ENCODE assay signal across 8 mouse cellular contexts in the genomic region with DNA sequence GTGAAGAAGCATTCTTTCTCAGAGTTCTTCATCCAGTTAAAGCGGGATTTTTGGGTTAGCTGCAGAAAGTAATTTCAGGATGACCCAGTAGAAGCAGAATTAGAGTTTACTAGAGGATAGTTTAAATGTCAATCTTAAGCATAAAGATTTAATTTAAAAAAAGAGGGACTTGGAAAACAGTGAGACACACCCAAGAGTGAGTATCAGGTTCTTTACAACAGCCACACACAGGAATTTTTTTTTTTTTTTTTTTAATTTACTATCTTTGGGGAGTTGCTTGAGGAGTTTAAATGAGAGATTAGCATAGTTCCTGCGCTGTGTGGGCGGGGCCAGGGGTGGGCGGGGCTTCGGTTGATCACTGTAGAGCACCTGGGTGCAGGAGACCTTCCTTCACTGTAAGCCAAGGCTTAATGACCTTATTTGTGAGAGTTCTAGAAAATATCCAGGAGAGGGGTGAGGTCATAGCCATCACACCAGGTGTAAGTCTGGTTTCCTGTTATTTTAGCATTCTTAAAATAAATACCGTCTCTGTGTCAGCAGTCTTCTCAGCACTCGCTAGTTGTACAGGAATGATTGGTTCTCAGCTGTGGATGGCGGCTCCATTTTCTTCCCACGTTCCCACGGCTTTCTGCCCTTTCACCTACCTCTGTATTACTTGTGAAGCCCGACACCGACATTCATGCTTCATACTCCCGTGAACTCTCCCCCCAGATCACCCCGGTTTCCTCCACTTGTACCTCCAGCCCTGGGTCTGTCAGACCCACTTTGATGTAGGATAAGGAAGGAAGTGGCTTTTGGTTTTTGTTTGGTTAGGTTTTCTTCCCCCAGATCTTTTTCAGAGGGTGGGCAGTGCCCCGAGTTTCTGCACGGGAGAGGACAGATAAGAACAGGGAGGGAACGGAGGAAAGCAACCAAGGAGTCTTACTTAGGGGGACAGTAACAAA. TPM values are rescaled to one million over a fixed set of nuclear protein-coding genes. Genes with fewer than 3 reads are reported as not detected.
DNase-seq lines count a peak whose midpoint lies in the region; ATAC-seq and TF ChIP-seq lines count a peak whose summit lies in the region.

No protein-coding gene starts in this region.

- no peaks in the 10 kb centered on the region for H3K9me3 ChIP-seq in hindbrain, embryonic 13.5 days
- no peaks in the 10 kb centered on the region for H3K9me3 ChIP-seq in hindbrain, embryonic 12.5 days (replicated peaks)
- H3K9me3 ChIP-seq in G1E (replicated peaks): no peaks in the 10 kb centered on the region
- H3K9me3 ChIP-seq in hindbrain, postnatal 0 days (ENCODE audit: low read length): no peaks in the 10 kb centered on the region
- H3K9me3 ChIP-seq in neural tube, embryonic 12.5 days: no peaks in the 10 kb centered on the region

- no peak; the same call in 1 of the 2 replicates for ATAC-seq in hindbrain, embryonic 13.5 days (ENCODE audit: low FRiP score)
- no peak for ATAC-seq in hindbrain, embryonic 12.5 days (ENCODE audit: low FRiP score)
- peak; percentile 32; the same call in 1 of the 2 replicates for ATAC-seq in G1E (ENCODE audit: extremely low read depth, insufficient number of reproducible peaks, low FRiP score, poor library complexity, severe bottlenecking)
- ATAC-seq in hindbrain, postnatal 0 days: 0 out of 2 replicates have a peak, but pooled peaks have one; percentile 21
- no peak for ATAC-seq in neural tube, embryonic 12.5 days (ENCODE audit: low FRiP score, low read depth)

- H3K4me1 ChIP-seq in hindbrain, embryonic 13.5 days (replicated peaks): no peaks in the 10 kb centered on the region
- peaks cover 4% of the 10 kb centered on the region; the same call in 1 of the 2 replicates for H3K4me1 ChIP-seq in hindbrain, embryonic 12.5 days
- peaks cover 6% of the 10 kb centered on the region for H3K4me1 ChIP-seq in G1E (ENCODE audit: insufficient read depth, low read depth, low read length)
- H3K4me1 ChIP-seq in hindbrain, postnatal 0 days (ENCODE audit: insufficient read depth, low read length): no peaks in the 10 kb centered on the region
- H3K4me1 ChIP-seq in neural tube, embryonic 12.5 days: no peaks in the 10 kb centered on the region

- H3K27ac ChIP-seq in hindbrain, embryonic 13.5 days: no peak overlapping the region
- no peak overlapping the region for H3K27ac ChIP-seq in hindbrain, embryonic 12.5 days
- no peak overlapping the region for H3K27ac ChIP-seq in hindbrain, postnatal 0 days
- no peak overlapping the region for H3K27ac ChIP-seq in neural tube, embryonic 12.5 days

- DNase-seq in G1E (ENCODE audit: low spot score): no peak
- DNase-seq in hindbrain, postnatal 0 days (ENCODE audit: low spot score): no peak
- DNase-seq in adrenal gland, adult 8-10 months: no peak
- no peak for DNase-seq in left cerebral cortex, adult 11 months (ENCODE audit: low spot score)
- DNase-seq in left cerebral cortex, adult 8-10 months (ENCODE audit: low spot score in 2 of 2): no peak

- H3K36me3 ChIP-seq in hindbrain, embryonic 13.5 days: no peaks in the 10 kb centered on the region
- H3K36me3 ChIP-seq in hindbrain, embryonic 12.5 days: no peaks in the 10 kb centered on the region
- no peaks in the 10 kb centered on the region for H3K36me3 ChIP-seq in G1E (replicated peaks)
- H3K36me3 ChIP-seq in hindbrain, postnatal 0 days (ENCODE audit: insufficient read depth, low read length): no peaks in the 10 kb centered on the region
- H3K36me3 ChIP-seq in neural tube, embryonic 12.5 days: no peaks in the 10 kb centered on the region

- no peak for TF ChIP-seq CTCF in G1E (IDR thresholded peaks at IDR 0.05; ENCODE audit: low read depth, low read length)
- no peak for TF ChIP-seq CTCF in hindbrain, postnatal 0 days (IDR thresholded peaks at IDR 0.05; ENCODE audit: low read depth)

- 0 out of 2 replicates have a peak overlapping the region, but pooled peaks have one; percentile 10 for H3K4me2 ChIP-seq in hindbrain, embryonic 13.5 days
- no peak overlapping the region; the same call in 1 of the 2 replicates for H3K4me2 ChIP-seq in hindbrain, embryonic 12.5 days (replicated peaks)
- no peak overlapping the region for H3K4me2 ChIP-seq in hindbrain, postnatal 0 days (ENCODE audit: low read depth, low read length)
- 0 out of 2 replicates have a peak overlapping the region, but pooled peaks have one; percentile 24 for H3K4me2 ChIP-seq in neural tube, embryonic 12.5 days (replicated peaks)

- H3K4me3 ChIP-seq in hindbrain, embryonic 13.5 days: no peak overlapping the region
- no peak overlapping the region for H3K4me3 ChIP-seq in hindbrain, embryonic 12.5 days
- no peak overlapping the region for H3K4me3 ChIP-seq in G1E (ENCODE audit: low read depth, low read length)
- H3K4me3 ChIP-seq in hindbrain, postnatal 0 days (ENCODE audit: low read length): no peak overlapping the region
- no peak overlapping the region for H3K4me3 ChIP-seq in neural tube, embryonic 12.5 days

- 39% methylated on average over 17 of the region's 17 CpGs for WGBS in hindbrain, embryonic 13.5 days
- 29% methylated on average over 17 of the region's 17 CpGs for whole genome bisulfite sequencing in hindbrain, embryonic 12.5 days
- 35% methylated on average over 17 of the region's 17 CpGs for WGBS in hindbrain, postnatal 0 days
- WGBS in neural tube, embryonic 12.5 days: 36% methylated on average over 17 of the region's 17 CpGs

- peaks cover 11% of the 10 kb centered on the region for H3K27me3 ChIP-seq in hindbrain, embryonic 13.5 days
- peaks cover 8% of the 10 kb centered on the region; the same call in 1 of the 2 replicates for H3K27me3 ChIP-seq in hindbrain, embryonic 12.5 days
- H3K27me3 ChIP-seq in G1E (ENCODE audit: insufficient read depth, low read length): peaks cover 25% of the 10 kb centered on the region
- no peaks in the 10 kb centered on the region for H3K27me3 ChIP-seq in hindbrain, postnatal 0 days (ENCODE audit: insufficient read depth, low read length)
- no peaks in the 10 kb centered on the region; the same call in 1 of the 2 replicates for H3K27me3 ChIP-seq in neural tube, embryonic 12.5 days (replicated peaks)

- no peak overlapping the region for H3K9ac ChIP-seq in hindbrain, embryonic 13.5 days
- H3K9ac ChIP-seq in hindbrain, embryonic 12.5 days: no peak overlapping the region
- no peak overlapping the region for H3K9ac ChIP-seq in hindbrain, postnatal 0 days (replicated peaks; ENCODE audit: low read length)
- H3K9ac ChIP-seq in neural tube, embryonic 12.5 days: no peak overlapping the region

RNA-seq across cellular contexts. Expression of a gene that starts 6.6 kb away (rescaled TPM):
- 14.5 and 15.4 TPM in 2 replicates for polyA plus RNA-seq in hindbrain, embryonic 13.5 days (2015; fragmentation: Nextera tagmentation; extraction: Ambion mirVana)
- 23.8 and 24.5 TPM in 2 replicates for polyA plus RNA-seq in hindbrain, embryonic 12.5 days (2016; fragmentation: Nextera tagmentation; extraction: Ambion mirVana)
- total RNA-seq in G1E (2014; fragmentation: Nextera tagmentation) (10.3 and 11.7 TPM in 2 replicates), G1E (2017) (17.1 and 17.3 TPM in 2 replicates)
- 3.6 and 4.2 TPM in 2 replicates for polyA plus RNA-seq in G1E (2012)
- total RNA-seq in hindbrain, postnatal 0 days (2014; rRNA removed): 17.3 and 19.2 TPM in 2 replicates
- polyA plus RNA-seq in hindbrain, postnatal 0 days (2015; fragmentation: Nextera tagmentation; extraction: Ambion mirVana): 7.2 and 8.6 TPM in 2 replicates
- 19.7 and 23.7 TPM in 2 replicates for polyA plus RNA-seq in neural tube, embryonic 12.5 days (2016; fragmentation: Nextera tagmentation; extraction: Ambion mirVana)
- 10 to 100 TPM; 10.2 to 17.7 (median 14.7) TPM for total RNA-seq in adrenal gland, adult 8-10 months (2022)
- total RNA-seq in left cerebral cortex, adult 8-10 months (2022): 10 to 100 TPM; 15.2 to 19.7 (median 18.1) TPM

RNA-seq across cellular contexts. Expression of a gene that starts 56.7 kb away (rescaled TPM):
- 23.4 and 24.0 TPM in 2 replicates for polyA plus RNA-seq in hindbrain, embryonic 13.5 days (2015; fragmentation: Nextera tagmentation; extraction: Ambion mirVana)
- 29.4 and 31.1 TPM in 2 replicates for polyA plus RNA-seq in hindbrain, embryonic 12.5 days (2016; fragmentation: Nextera tagmentation; extraction: Ambion mirVana)
- 101 and 110 TPM in 2 replicates for total RNA-seq in G1E (2014; fragmentation: Nextera tagmentation)
- 64.1 and 65.8 TPM in 2 replicates for total RNA-seq in G1E (2017)
- 49.0 and 61.2 TPM in 2 replicates for polyA plus RNA-seq in G1E (2012)
- 8.6 and 11.4 TPM in 2 replicates for total RNA-seq in hindbrain, postnatal 0 days (2014; rRNA removed)
- 14.8 and 17.5 TPM in 2 replicates for polyA plus RNA-seq in hindbrain, postnatal 0 days (2015; fragmentation: Nextera tagmentation; extraction: Ambion mirVana)
- polyA plus RNA-seq in neural tube, embryonic 12.5 days (2016; fragmentation: Nextera tagmentation; extraction: Ambion mirVana): 28.8 and 31.0 TPM in 2 replicates
- total RNA-seq in adrenal gland, adult 8-10 months (2022): 10 to 100 TPM; 14.6 to 27.4 (median 20.5) TPM
- 10 to 100 TPM in 3 of 4 experiments, 1 to 10 TPM in 1; 9.2 to 12.4 (median 11.3) TPM for total RNA-seq in left cerebral cortex, adult 8-10 months (2022)

Comparison
In these comparisons a context has a peak if more than half of its experiments do, and no peak if none do; other contexts are left out.
1. ATAC-seq: peak in G1E (single experiment) and hindbrain, postnatal 0 days (single experiment); none in hindbrain, embryonic 13.5 days (single experiment), hindbrain, embryonic 12.5 days (single experiment) and neural tube, embryonic 12.5 days (single experiment).
2. H3K4me2 ChIP-seq: peak in hindbrain, embryonic 13.5 days (single experiment) and neural tube, embryonic 12.5 days (single experiment); none in hindbrain, embryonic 12.5 days (single experiment) and hindbrain, postnatal 0 days (single experiment).